Mouse (Mus musculus): Measurements from ENCODE around the gene Peli2.

DNA sequence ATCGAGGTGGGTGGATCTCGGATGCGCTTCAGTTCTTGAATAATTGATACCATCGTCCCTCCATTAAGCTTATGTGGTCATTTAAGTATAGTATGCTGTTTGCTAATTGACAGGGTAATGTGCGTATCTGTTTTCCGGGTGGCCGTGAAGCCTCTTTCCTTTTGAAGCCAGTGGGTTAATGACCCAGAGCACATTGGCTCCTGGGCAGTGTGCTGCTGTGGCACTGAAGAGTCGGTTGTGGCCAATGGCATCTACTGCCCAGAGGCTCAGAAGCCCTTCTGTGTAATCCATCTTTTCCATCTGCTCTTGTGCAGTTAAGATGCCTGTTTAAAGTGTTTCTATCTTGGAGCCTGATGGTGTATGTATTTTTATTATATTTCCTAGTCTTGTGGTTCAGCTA, 34.0 kb downstream of the Peli2 start:
- no peak for TF ChIP-seq CTCF (IDR thresholded peaks at IDR 0.05)
- no peak for TF ChIP-seq EP300 (IDR thresholded peaks at IDR 0.05)
